Mouse (Mus musculus) ES-E14 (cell line): ENCODE data around the gene Nomo1. TPM values are rescaled to one million over a fixed set of nuclear protein-coding genes. Genes with fewer than 3 reads are reported as not detected.

ENCODE experiments used
- DNase-seq: peaks from one replicate; pipeline ENCODE4 v3.0.0-alpha.2; 2013; ENCODE audit warnings: low read depth, low spot score
- H3K27ac ChIP-seq: 2 replicates; pipeline ENCODE4 v1.5.1; 2012; ENCODE audit warnings: low read depth, mild to moderate bottlenecking, low read length, moderate library complexity, mixed read lengths; ENCODE audit not compliant: poor library complexity, insufficient read depth, severe bottlenecking
- H3K36me3 ChIP-seq: 2 replicates; pipeline ENCODE4 v1.6.1; 2012; ENCODE audit warnings: mild to moderate bottlenecking, low read length, moderate library complexity, mixed read lengths; ENCODE audit not compliant: control insufficient read depth, poor library complexity, insufficient read depth, severe bottlenecking
- H3K4me1 ChIP-seq, 2 experiments: fragments of 150-350 bp in 1 of 2; sonication (generic) in 1 of 2; 2 replicates each; pipeline ENCODE4 v1.6.1; 2012; ENCODE audit warnings: low read length in 2 of 2, mild to moderate bottlenecking in 1 of 2, mixed read lengths in 1 of 2; ENCODE audit not compliant: control insufficient read depth in 2 of 2, insufficient read depth in 2 of 2, poor library complexity in 1 of 2
- H3K4me3 ChIP-seq, 2 experiments: fragments of 150-350 bp in 1 of 2; sonication (generic) in 1 of 2; 2 replicates each; pipeline ENCODE4 v1.5.1; 2012; ENCODE audit warnings: low read length in 2 of 2, low read depth in 1 of 2, mild to moderate bottlenecking in 1 of 2, mixed read lengths in 1 of 2; ENCODE audit not compliant: insufficient read depth in 1 of 2, poor library complexity in 1 of 2, severe bottlenecking in 1 of 2
- H3K9ac ChIP-seq: 2 replicates; pipeline ENCODE4 v1.6.1; 2012; ENCODE audit warnings: low read depth, mild to moderate bottlenecking, low read length, mixed read lengths; ENCODE audit not compliant: poor library complexity, insufficient read depth, severe bottlenecking
- H3K9me3 ChIP-seq: fragments of 150-350 bp; sonication (generic); 2 replicates; pipeline ENCODE4 v1.6.1; 2012; ENCODE audit warnings: low read depth, mild to moderate bottlenecking, low read length; ENCODE audit not compliant: control insufficient read depth, insufficient read depth
- CHD2 ChIP-seq: IDR thresholded peaks from 2 replicates; pipeline ENCODE4 v1.6.1; 2014; ENCODE audit warnings: mild to moderate bottlenecking, low read depth, low read length, inconsistent platforms
- HCFC1 ChIP-seq: IDR thresholded peaks from 2 replicates; pipeline ENCODE4 v1.6.1; 2012; ENCODE audit warnings: low read length, inconsistent platforms, borderline replicate concordance; ENCODE audit not compliant: insufficient read depth
- MAFK ChIP-seq: IDR thresholded peaks from 2 replicates; pipeline ENCODE4 v1.6.1; 2014; ENCODE audit warnings: mild to moderate bottlenecking, low read depth, low read length, inconsistent platforms; ENCODE audit not compliant: insufficient read depth
- ZC3H11A ChIP-seq: IDR thresholded peaks from 2 replicates; pipeline ENCODE4 v1.6.1; 2012; ENCODE audit warnings: low read depth, mild to moderate bottlenecking, inconsistent platforms, low read length, borderline replicate concordance
- ZNF384 ChIP-seq: IDR thresholded peaks from 2 replicates; pipeline ENCODE4 v1.6.1; 2012; ENCODE audit warnings: low read depth, low read length, inconsistent platforms
- in situ Hi-C, 2 experiments: fragments of 600-800 bp; cut with MboI; formaldehyde crosslinking; loops; one replicate each; pipeline ENCODE4 v1.15.1; 2025; ENCODE audit warnings: low sequenced_read_pairs in 2 of 2, inconsistent platforms in 1 of 2; ENCODE audit not compliant: unreplicated experiment in 2 of 2
- total RNA-seq: library from RNA; depleted of rRNA; stranded (reverse); fragments of 300-350 nt; gene quantifications from 2 replicates; pipeline ENCODE4 v1.2.3, GENCODE M21; 2012

Nomo1 gene
- total RNA-seq, 1 experiment = 173 TPM

DNA sequence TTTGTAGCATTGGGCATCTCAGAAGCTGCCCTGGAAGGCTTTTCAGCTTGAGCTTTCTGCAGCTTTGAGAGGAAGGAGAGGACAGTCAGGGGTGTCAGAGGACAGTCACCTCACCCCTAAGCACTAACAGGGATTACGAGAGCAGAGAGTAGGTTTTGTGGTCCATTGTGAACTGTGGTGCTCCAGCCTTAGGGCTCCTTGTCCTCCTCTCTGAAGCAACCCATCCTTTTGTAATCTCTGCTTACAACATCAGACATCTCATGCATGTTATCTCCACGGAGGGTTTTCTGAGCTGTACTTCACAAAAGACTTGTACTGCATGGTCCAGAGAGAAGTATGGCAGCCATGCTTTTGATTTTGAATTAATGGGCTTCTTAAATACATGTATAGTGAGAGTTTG lies 1.5 kb downstream of the Nomo1 start:
- no peak overlapping the region for H3K9ac ChIP-seq
- no peaks in the 10 kb centered on the region for H3K9me3 ChIP-seq
- H3K4me1 ChIP-seq = peaks cover 0 to 11% of the 10 kb centered on the region in 2 experiments; a peak in 2 of 4 replicates
- H3K4me3 ChIP-seq = no peak overlapping the region
- DNase-seq = no peak
- no peak overlapping the region for H3K27ac ChIP-seq
- in situ Hi-C loops = no loop called here
- peaks cover 6% of the 10 kb centered on the region; the same call in 1 of the 2 replicates for H3K36me3 ChIP-seq
- TF ChIP-seq ZNF384 (no peak), MAFK (no peak), ZC3H11A (no peak), HCFC1 (no peak), CHD2 (no peak)

DNA sequence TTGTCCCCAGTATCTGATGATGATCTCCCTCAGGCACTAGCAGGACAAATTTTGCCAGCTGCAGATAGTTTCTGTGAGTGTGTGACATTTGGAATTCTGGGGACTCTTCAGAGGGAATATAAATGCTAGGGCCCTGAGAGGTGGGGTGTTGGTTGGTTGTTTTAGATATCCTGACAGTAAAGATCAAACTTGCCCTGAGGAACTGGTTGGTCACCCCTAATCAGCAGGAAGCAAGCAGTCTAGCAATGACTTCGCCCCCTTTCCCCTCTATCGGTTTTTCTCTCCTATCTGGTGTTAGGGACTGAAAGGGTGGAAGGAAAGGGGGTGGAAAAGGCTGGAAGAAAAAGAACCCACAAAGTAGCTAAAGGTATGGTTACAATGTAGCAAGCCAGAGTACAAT lies 2.0 kb downstream of the Nomo1 start:
- Histone ChIP-seq H3K4me1 (peaks cover 0 to 11% of the 10 kb centered on the region in 2 experiments; a peak in 2 of 4 replicates), H3K9me3 (no peaks in the 10 kb centered on the region), H3K36me3 (peaks cover 6% of the 10 kb centered on the region; the same call in 1 of the 2 replicates), H3K9ac (no peak overlapping the region), H3K4me3 (no peak overlapping the region), H3K27ac (no peak overlapping the region)
- TF ChIP-seq ZC3H11A (no peak), HCFC1 (no peak), MAFK (no peak), ZNF384 (no peak), CHD2 (no peak)
- in situ Hi-C loops = no loop called here
- DNase-seq = no peak

GRCm38 (mm10) chr7:46037433-46037832 lies 3.9 kb downstream of the Nomo1 start:
- H3K27ac ChIP-seq = no peak overlapping the region
- H3K9me3 ChIP-seq = no peaks in the 10 kb centered on the region
- in situ Hi-C loops = no loop called here
- no peak overlapping the region for H3K9ac ChIP-seq
- peaks cover 0 to 12% of the 10 kb centered on the region in 2 experiments; a peak in 2 of 4 replicates for H3K4me1 ChIP-seq
- peaks cover 16% of the 10 kb centered on the region for H3K36me3 ChIP-seq
- DNase-seq = no peak
- H3K4me3 ChIP-seq = no peak overlapping the region
- no peak for TF ChIP-seq ZC3H11A
- TF ChIP-seq CHD2 = no peak
- no peak for TF ChIP-seq ZNF384
- no peak for TF ChIP-seq HCFC1

GRCm38 (mm10) chr7:46039873-46040272 lies 6.4 kb downstream of the Nomo1 start:
- Histone ChIP-seq H3K9me3 (no peaks in the 10 kb centered on the region), H3K36me3 (peaks cover 24% of the 10 kb centered on the region), H3K4me3 (no peak overlapping the region), H3K9ac (no peak overlapping the region), H3K27ac (no peak overlapping the region), H3K4me1 (peaks cover 0 to 4% of the 10 kb centered on the region in 2 experiments; a peak in 1 of 4 replicates)
- TF ChIP-seq CHD2 (no peak), HCFC1 (no peak), ZC3H11A (no peak), ZNF384 (no peak), MAFK (no peak)
- in situ Hi-C loops = no loop called here
- no peak for DNase-seq

- TF ChIP-seq MAFK (no peak), ZC3H11A (no peak), CHD2 (no peak), ZNF384 (no peak), HCFC1 (no peak)
- H3K9me3 ChIP-seq = no peaks in the 10 kb centered on the region
- H3K36me3 ChIP-seq = peaks cover 45% of the 10 kb centered on the region
- in situ Hi-C loops = no loop called here
- DNase-seq = no peak
- peaks cover 0 to 3% of the 10 kb centered on the region in 2 experiments; a peak in 1 of 4 replicates for H3K4me1 ChIP-seq
- H3K4me3 ChIP-seq = no peak overlapping the region
- H3K9ac ChIP-seq = no peak overlapping the region
- no peak overlapping the region for H3K27ac ChIP-seq
These were observed 10.6 kb downstream of the Nomo1 start for GRCm38 (mm10) chr7:46044106-46044505.
